Mouse (Mus musculus): ENCODE results near the gene Yipf2. TPM values are rescaled to one million over a fixed set of nuclear protein-coding genes. Genes with fewer than 3 reads are reported as not detected.

Gene Yipf2
- polyA plus RNA-seq, 1 experiment: 12.5 TPM

GRCm38 (mm10) chr9:21605865-21606264 lies 13.2 kb upstream of the Yipf2 start:
- Histone ChIP-seq H3K79me2 (ENCODE audit: control insufficient read depth, insufficient read depth) (no peaks in the 10 kb centered on the region), H3K27me3 (ENCODE audit: control insufficient read depth, insufficient read depth, insufficient read length) (no peaks in the 10 kb centered on the region), H3K79me3 (ENCODE audit: low read depth) (no peaks in the 10 kb centered on the region), H3K36me3 (ENCODE audit: control insufficient read depth, insufficient read depth) (no peaks in the 10 kb centered on the region), H3K4me3 (ENCODE audit: insufficient read depth, poor library complexity, severe bottlenecking) (no peak overlapping the region), H3ac (ENCODE audit: control insufficient read depth, insufficient read length, low read depth) (no peak overlapping the region)
- TF ChIP-seq USF1 (IDR thresholded peaks at IDR 0.05; ENCODE audit: low read depth) (no peak), MYOD1 (IDR thresholded peaks at IDR 0.05; ENCODE audit: control insufficient read depth, insufficient read length, low read depth) (no peak), CEBPB (IDR thresholded peaks at IDR 0.05; ENCODE audit: low read depth) (no peak), CTCF (IDR thresholded peaks at IDR 0.05; ENCODE audit: control insufficient read depth, insufficient read depth, insufficient read length) (no peak), MAX (IDR thresholded peaks at IDR 0.05) (no peak), FOSL1 (IDR thresholded peaks at IDR 0.05; ENCODE audit: insufficient read depth, low read length, poor library complexity, severe bottlenecking) (no peak), MYOG (IDR thresholded peaks at IDR 0.05; ENCODE audit: control insufficient read depth, extremely low read depth, insufficient read length) (no peak)

- H3K27me3 ChIP-seq (ENCODE audit: control insufficient read depth, insufficient read depth, insufficient read length): no peaks in the 10 kb centered on the region
- no peak overlapping the region for H3K4me3 ChIP-seq (ENCODE audit: insufficient read depth, poor library complexity, severe bottlenecking)
- TF ChIP-seq MYOG (IDR thresholded peaks at IDR 0.05; ENCODE audit: control insufficient read depth, extremely low read depth, insufficient read length) (no peak), MYOD1 (IDR thresholded peaks at IDR 0.05; ENCODE audit: control insufficient read depth, insufficient read length, low read depth) (no peak), FOSL1 (IDR thresholded peaks at IDR 0.05; ENCODE audit: insufficient read depth, low read length, poor library complexity, severe bottlenecking) (no peak), CTCF (IDR thresholded peaks at IDR 0.05; ENCODE audit: control insufficient read depth, insufficient read depth, insufficient read length) (no peak), MAX (IDR thresholded peaks at IDR 0.05) (no peak)
- H3K79me3 ChIP-seq (ENCODE audit: low read depth): no peaks in the 10 kb centered on the region
- H3K79me2 ChIP-seq (ENCODE audit: control insufficient read depth, insufficient read depth): no peaks in the 10 kb centered on the region
- H3ac ChIP-seq (ENCODE audit: control insufficient read depth, insufficient read length, low read depth): no peak overlapping the region
- H3K36me3 ChIP-seq (ENCODE audit: control insufficient read depth, insufficient read depth): no peaks in the 10 kb centered on the region
Observed at GRCm38 (mm10) chr9:21604119-21604518, 11.5 kb upstream of the Yipf2 start.

GRCm38 (mm10) chr9:21601722-21602399 lies 9.2 kb upstream of the Yipf2 start:
- Histone ChIP-seq H3K4me3 (ENCODE audit: insufficient read depth, poor library complexity, severe bottlenecking) (no peak overlapping the region), H3ac (ENCODE audit: control insufficient read depth, insufficient read length, low read depth) (no peak overlapping the region), H3K36me3 (ENCODE audit: control insufficient read depth, insufficient read depth) (no peaks in the 10 kb centered on the region), H3K79me2 (ENCODE audit: control insufficient read depth, insufficient read depth) (no peaks in the 10 kb centered on the region), H3K79me3 (ENCODE audit: low read depth) (no peaks in the 10 kb centered on the region), H3K27me3 (ENCODE audit: control insufficient read depth, insufficient read depth, insufficient read length) (no peaks in the 10 kb centered on the region)
- TF ChIP-seq MYOG (IDR thresholded peaks at IDR 0.05; ENCODE audit: control insufficient read depth, extremely low read depth, insufficient read length) (no peak), MAX (IDR thresholded peaks at IDR 0.05) (no peak), CEBPB (IDR thresholded peaks at IDR 0.05; ENCODE audit: low read depth) (no peak), CTCF (IDR thresholded peaks at IDR 0.05; ENCODE audit: control insufficient read depth, insufficient read depth, insufficient read length) (peak; percentile 53)

- Histone ChIP-seq H3K36me3 (ENCODE audit: control insufficient read depth, insufficient read depth) (no peaks in the 10 kb centered on the region), H3K4me3 (ENCODE audit: insufficient read depth, poor library complexity, severe bottlenecking) (no peak overlapping the region), H3K79me2 (ENCODE audit: control insufficient read depth, insufficient read depth) (no peaks in the 10 kb centered on the region), H3K27me3 (ENCODE audit: control insufficient read depth, insufficient read depth, insufficient read length) (no peaks in the 10 kb centered on the region), H3K79me3 (ENCODE audit: low read depth) (peaks cover 2% of the 10 kb centered on the region), H3ac (ENCODE audit: control insufficient read depth, insufficient read length, low read depth) (no peak overlapping the region)
- TF ChIP-seq MAX (IDR thresholded peaks at IDR 0.05): no peak
Observed at GRCm38 (mm10) chr9:21601073-21601472, 8.4 kb upstream of the Yipf2 start.

GRCm38 (mm10) chr9:21600186-21600585 lies 7.6 kb upstream of the Yipf2 start:
- peaks cover 5% of the 10 kb centered on the region for H3K79me2 ChIP-seq (ENCODE audit: control insufficient read depth, insufficient read depth)
- no peaks in the 10 kb centered on the region for H3K27me3 ChIP-seq (ENCODE audit: control insufficient read depth, insufficient read depth, insufficient read length)
- no peak overlapping the region for H3ac ChIP-seq (ENCODE audit: control insufficient read depth, insufficient read length, low read depth)
- TF ChIP-seq MAX (IDR thresholded peaks at IDR 0.05) (no peak), CEBPB (IDR thresholded peaks at IDR 0.05; ENCODE audit: low read depth) (no peak), FOSL1 (IDR thresholded peaks at IDR 0.05; ENCODE audit: insufficient read depth, low read length, poor library complexity, severe bottlenecking) (no peak), MYOD1 (IDR thresholded peaks at IDR 0.05; ENCODE audit: control insufficient read depth, insufficient read length, low read depth) (no peak), MYOG (IDR thresholded peaks at IDR 0.05; ENCODE audit: control insufficient read depth, extremely low read depth, insufficient read length) (no peak), USF1 (IDR thresholded peaks at IDR 0.05; ENCODE audit: low read depth) (no peak), CTCF (IDR thresholded peaks at IDR 0.05; ENCODE audit: control insufficient read depth, insufficient read depth, insufficient read length) (no peak)
- H3K36me3 ChIP-seq (ENCODE audit: control insufficient read depth, insufficient read depth): peaks cover 4% of the 10 kb centered on the region
- H3K4me3 ChIP-seq (ENCODE audit: insufficient read depth, poor library complexity, severe bottlenecking): no peak overlapping the region
- H3K79me3 ChIP-seq (ENCODE audit: low read depth): peaks cover 2% of the 10 kb centered on the region

- no peak overlapping the region for H3ac ChIP-seq (ENCODE audit: control insufficient read depth, insufficient read length, low read depth)
- H3K4me3 ChIP-seq (ENCODE audit: insufficient read depth, poor library complexity, severe bottlenecking): no peak overlapping the region
- no peak for TF ChIP-seq FOSL1 (IDR thresholded peaks at IDR 0.05; ENCODE audit: insufficient read depth, low read length, poor library complexity, severe bottlenecking)
- TF ChIP-seq MYOG (IDR thresholded peaks at IDR 0.05; ENCODE audit: control insufficient read depth, extremely low read depth, insufficient read length): no peak
- TF ChIP-seq MAX (IDR thresholded peaks at IDR 0.05): no peak
- TF ChIP-seq CEBPB (IDR thresholded peaks at IDR 0.05; ENCODE audit: low read depth): no peak
- TF ChIP-seq CTCF (IDR thresholded peaks at IDR 0.05; ENCODE audit: control insufficient read depth, insufficient read depth, insufficient read length): no peak
- TF ChIP-seq MYOD1 (IDR thresholded peaks at IDR 0.05; ENCODE audit: control insufficient read depth, insufficient read length, low read depth): no peak
- no peak for TF ChIP-seq USF1 (IDR thresholded peaks at IDR 0.05; ENCODE audit: low read depth)
- peaks cover 18% of the 10 kb centered on the region for H3K36me3 ChIP-seq (ENCODE audit: control insufficient read depth, insufficient read depth)
- peaks cover 15% of the 10 kb centered on the region for H3K79me3 ChIP-seq (ENCODE audit: low read depth)
- H3K79me2 ChIP-seq (ENCODE audit: control insufficient read depth, insufficient read depth): peaks cover 25% of the 10 kb centered on the region
- no peaks in the 10 kb centered on the region for H3K27me3 ChIP-seq (ENCODE audit: control insufficient read depth, insufficient read depth, insufficient read length)
Observed at GRCm38 (mm10) chr9:21598198-21598597, 5.6 kb upstream of the Yipf2 start.

Data from C2C12 (cell line).